Mouse (Mus musculus): ENCODE measurements at regions not wholly inside any gene's neighbourhood (a gene's known extent, or its start where the extent isn't known, plus 50 kb on each side); places are given as distances from the start of the nearest gene placed in this dataset.

DNA sequence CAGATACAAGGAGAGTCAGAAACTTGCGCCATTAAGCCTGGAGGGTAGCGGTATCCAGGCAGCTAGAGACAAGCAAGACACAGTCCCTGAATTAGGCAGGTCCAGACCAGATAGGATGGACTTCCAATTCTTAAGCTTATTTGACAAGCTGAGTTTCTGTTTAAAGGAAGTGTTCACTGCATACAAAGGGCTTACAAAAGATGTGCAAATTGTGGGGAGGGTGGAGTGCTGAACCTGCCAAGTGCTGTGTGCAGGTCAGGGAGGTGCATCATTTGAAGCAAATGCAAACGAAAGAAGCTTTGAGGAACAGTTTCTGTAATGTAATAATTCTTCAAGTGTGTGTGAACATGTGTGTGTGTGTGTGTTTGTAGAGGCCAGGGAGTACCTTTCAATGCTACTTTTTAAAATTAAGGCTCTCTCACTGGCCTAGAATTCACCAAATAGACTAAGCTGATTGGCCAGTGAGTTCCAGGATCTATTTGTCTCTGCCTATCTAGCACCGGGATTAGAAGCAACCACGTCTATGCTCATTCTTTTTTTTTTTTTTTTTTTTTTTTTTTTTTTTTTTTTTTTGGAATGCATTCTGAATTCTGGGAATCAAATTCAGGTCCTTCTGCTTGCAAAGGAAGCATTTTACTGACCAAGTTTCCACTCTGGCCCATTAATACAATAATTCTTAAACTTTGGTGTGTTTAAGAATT, 74.6 kb upstream of the Gm4894 start:
- no peak for DNase-seq (ENCODE audit: low spot score)

DNA sequence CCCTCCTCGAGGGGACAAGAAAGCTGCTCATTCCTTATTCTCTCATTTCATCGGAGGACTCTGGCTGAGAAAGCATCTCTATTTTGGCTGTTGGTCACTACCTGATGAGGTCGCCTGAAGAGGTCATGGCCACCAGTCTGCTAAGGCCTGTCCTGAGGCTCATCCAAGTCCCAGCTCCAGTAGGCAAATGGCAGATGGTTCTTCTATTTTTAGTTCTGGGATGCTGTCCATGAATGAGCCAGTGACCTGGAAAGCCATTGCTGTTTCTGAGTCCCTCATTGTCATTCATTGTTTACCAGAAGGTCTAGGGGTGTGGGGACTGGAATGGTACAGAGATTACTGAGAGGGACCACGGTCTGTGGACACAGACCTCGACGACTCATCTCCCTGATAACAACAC, 71.8 kb upstream of the Gm4894 start:
- peak; percentile 64 for DNase-seq (ENCODE audit: low spot score)

DNA sequence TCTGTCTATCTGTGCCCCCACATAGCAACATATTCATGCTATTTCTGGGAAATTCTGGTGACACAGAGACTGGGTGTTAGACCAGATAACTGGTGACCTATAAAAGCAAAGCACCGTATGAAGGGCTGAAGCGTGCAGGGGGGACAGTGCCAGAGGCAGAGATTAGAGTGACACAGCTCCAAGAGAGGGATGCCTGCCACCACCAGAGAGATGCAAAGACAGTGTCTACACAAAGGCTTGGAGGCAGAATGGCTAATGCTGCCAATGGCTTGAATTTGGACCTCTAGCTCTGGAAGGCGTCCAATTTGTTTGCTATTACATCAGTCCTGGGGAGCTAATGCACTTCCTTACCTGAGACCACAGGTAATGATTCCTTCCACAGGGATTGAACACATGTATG, 65.5 kb upstream of the Gm4894 start:
- DNase-seq (ENCODE audit: low spot score): no peak

DNA sequence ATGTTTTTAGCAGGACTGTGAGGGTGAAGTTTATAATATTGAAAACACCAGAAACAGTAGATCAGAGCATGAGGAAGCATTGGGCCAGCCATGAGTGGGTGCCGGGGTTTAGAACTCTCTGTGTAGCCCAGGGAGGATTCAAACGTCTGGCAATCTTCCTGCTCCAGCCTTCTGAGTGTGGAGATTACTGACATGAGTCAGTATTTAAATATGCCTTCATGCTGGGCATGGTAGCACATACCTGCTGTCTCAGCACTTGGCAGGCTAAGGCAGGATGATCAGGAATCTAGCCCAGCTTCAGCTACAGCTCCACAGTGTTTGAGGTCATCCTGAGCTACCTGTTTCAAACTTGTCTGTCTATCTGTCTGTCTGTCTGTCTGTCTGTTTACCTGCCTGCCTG, 60.9 kb upstream of the Gm4894 start:
- no peak for DNase-seq (ENCODE audit: low spot score)

DNA sequence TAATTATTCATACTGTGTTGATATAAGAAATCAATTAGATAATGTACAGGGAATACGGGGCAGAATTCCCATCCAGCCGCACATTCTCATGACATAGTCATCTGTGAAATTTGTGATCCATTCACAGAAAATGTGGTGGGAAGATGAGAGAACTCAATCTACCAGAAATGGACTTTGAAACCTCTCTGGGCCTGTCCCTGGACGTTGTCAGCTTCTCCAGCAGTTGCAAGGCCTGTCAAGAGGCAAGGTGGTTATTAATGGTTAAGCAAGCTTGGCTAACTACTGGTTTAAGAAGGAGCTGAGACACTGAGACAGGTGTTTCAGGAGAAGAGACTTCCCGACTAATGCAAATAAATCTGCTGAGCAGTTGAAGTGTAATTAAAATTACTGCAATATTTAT, 57.6 kb upstream of the Gm4894 start:
- DNase-seq (ENCODE audit: low spot score): no peak

Data from retina, embryonic 14.5 days (tissue).